Mouse (Mus musculus): Measurements from ENCODE around the gene Dnajc17.

- no peak for TF ChIP-seq CTCF (IDR thresholded peaks at IDR 0.05; ENCODE audit: low read depth, low read length)
- no peak for TF ChIP-seq POLR2AphosphoS5 (IDR thresholded peaks at IDR 0.05; ENCODE audit: insufficient replicate concordance, low read depth, low read length)
- TF ChIP-seq GATA1 (IDR thresholded peaks at IDR 0.05; ENCODE audit: borderline replicate concordance, low read length): no peak
Measured at GRCm38 (mm10) chr2:119196316-119197108, 12.1 kb downstream of the Dnajc17 start.

Measured in G1E (cell line).